ENCODE assay signal across 12 mouse cellular contexts in the genomic region with DNA sequence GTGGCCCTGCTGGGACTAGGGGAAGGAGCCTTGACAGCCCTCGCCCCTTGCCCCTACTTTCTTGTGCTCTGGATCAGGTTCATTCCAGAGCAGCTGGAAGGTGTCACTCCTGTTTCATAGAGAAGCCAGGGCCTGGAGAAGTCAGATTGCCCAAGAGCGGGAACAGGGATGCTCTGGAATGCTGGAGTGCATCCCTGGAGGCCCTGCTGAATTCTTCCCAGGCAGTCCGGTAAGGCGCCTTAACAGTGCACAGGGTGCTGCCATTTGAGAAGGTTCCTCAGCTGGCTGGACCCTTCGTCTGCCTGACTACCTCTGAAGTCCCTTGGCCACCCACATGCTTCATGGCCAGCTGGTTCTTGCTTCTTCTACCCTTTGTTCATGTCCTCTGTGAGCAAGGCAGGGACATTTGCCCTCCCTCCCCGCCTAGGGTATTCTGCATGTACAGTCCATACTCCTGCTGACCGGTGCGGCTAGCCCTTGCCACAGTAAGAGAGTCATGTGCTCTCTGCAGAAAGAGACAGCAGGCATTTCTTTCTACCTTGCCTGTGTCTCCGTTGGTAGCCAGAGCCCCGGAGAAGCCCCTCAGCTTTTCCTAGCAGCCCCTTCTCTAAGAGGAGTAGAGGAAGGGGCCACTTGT.
DNase-seq lines count a peak whose midpoint lies in the region; ATAC-seq and TF ChIP-seq lines count a peak whose summit lies in the region.
"Had no signal": no experiment of that assay in that cellular context is flagged by ENCODE, and none has a peak within 500 bp of the region (broad histone marks: within the 10 kb centered on the region; RNA-seq: fewer than 3 reads in every experiment).

No protein-coding gene starts in this region.

- no peak for DNase-seq in hindbrain, embryonic 11.5 days (ENCODE audit: low spot score)
- DNase-seq in embryonic facial prominence, embryonic 11.5 days (ENCODE audit: low spot score), result no peak
- no peak for DNase-seq in hindbrain, postnatal 0 days (ENCODE audit: low spot score)
- no peak for DNase-seq in gastrocnemius, postnatal 10 days
- no peak for DNase-seq in embryo, embryonic 9.5 days (ENCODE audit: extremely low spot score)
- DNase-seq: lung, postnatal 14 days; right cerebral cortex, postnatal 14 days had no signal

- H3K4me1 ChIP-seq in hindbrain, embryonic 13.5 days (replicated peaks), result peaks cover 34% of the 10 kb centered on the region
- 0 out of 2 replicates have a peak, but pooled peaks cover 3% of the 10 kb centered on the region for H3K4me1 ChIP-seq in hindbrain, embryonic 11.5 days (replicated peaks; ENCODE audit: control insufficient read depth, insufficient read depth, low read length)
- H3K4me1 ChIP-seq in embryonic facial prominence, embryonic 11.5 days (ENCODE audit: control insufficient read depth, insufficient read depth, low read length), result peaks cover 3% of the 10 kb centered on the region; the same call in 1 of the 2 replicates
- peaks cover 5% of the 10 kb centered on the region; the same call in 1 of the 2 replicates for H3K4me1 ChIP-seq in hindbrain, postnatal 0 days (ENCODE audit: insufficient read depth, low read length)
- H3K4me1 ChIP-seq in neural tube, embryonic 13.5 days (replicated peaks), result peaks cover 27% of the 10 kb centered on the region

- no peak overlapping the region for H3K9ac ChIP-seq in hindbrain, embryonic 13.5 days
- H3K9ac ChIP-seq in hindbrain, embryonic 11.5 days (ENCODE audit: low read depth, low read length), result no peak overlapping the region
- peak overlapping the region; percentile 14; the same call in 1 of the 2 replicates for H3K9ac ChIP-seq in embryonic facial prominence, embryonic 11.5 days (replicated peaks; ENCODE audit: low read length)
- H3K9ac ChIP-seq in hindbrain, postnatal 0 days (replicated peaks; ENCODE audit: low read length), result no peak overlapping the region
- no peak overlapping the region for H3K9ac ChIP-seq in neural tube, embryonic 13.5 days

- no peaks in the 10 kb centered on the region for H3K36me3 ChIP-seq in hindbrain, embryonic 13.5 days
- H3K36me3 ChIP-seq in hindbrain, embryonic 11.5 days (ENCODE audit: control insufficient read depth, insufficient read depth, low read length), result no peaks in the 10 kb centered on the region
- H3K36me3 ChIP-seq in embryonic facial prominence, embryonic 11.5 days (replicated peaks; ENCODE audit: control insufficient read depth, insufficient read depth, low read depth, low read length), result no peaks in the 10 kb centered on the region
- H3K36me3 ChIP-seq in hindbrain, postnatal 0 days (ENCODE audit: insufficient read depth, low read length), result no peaks in the 10 kb centered on the region
- no peaks in the 10 kb centered on the region for H3K36me3 ChIP-seq in neural tube, embryonic 13.5 days

- WGBS in hindbrain, embryonic 13.5 days, result 49% methylated on average over 10 of the region's 10 CpGs
- WGBS in hindbrain, embryonic 11.5 days, result 39% methylated on average over 10 of the region's 10 CpGs
- 40% methylated on average over 10 of the region's 10 CpGs for WGBS in embryonic facial prominence, embryonic 11.5 days
- 46% methylated on average over 10 of the region's 10 CpGs for WGBS in hindbrain, postnatal 0 days
- WGBS in neural tube, embryonic 13.5 days, result 56% methylated on average over 10 of the region's 10 CpGs

- peaks cover 29% of the 10 kb centered on the region for H3K27me3 ChIP-seq in hindbrain, embryonic 13.5 days
- H3K27me3 ChIP-seq in hindbrain, embryonic 11.5 days (ENCODE audit: control insufficient read depth, insufficient read depth, low read length), result no peaks in the 10 kb centered on the region
- no peaks in the 10 kb centered on the region; the same call in 1 of the 2 replicates for H3K27me3 ChIP-seq in embryonic facial prominence, embryonic 11.5 days (ENCODE audit: control insufficient read depth, insufficient read depth, low read length)
- H3K27me3 ChIP-seq in hindbrain, postnatal 0 days (ENCODE audit: insufficient read depth, low read length), result no peaks in the 10 kb centered on the region
- H3K27me3 ChIP-seq in neural tube, embryonic 13.5 days, result peaks cover 18% of the 10 kb centered on the region; the same call in 1 of the 2 replicates
- H3K27me3 ChIP-seq: CH12.LX had no signal

- H3K4me3 ChIP-seq in hindbrain, embryonic 13.5 days, result no peak overlapping the region
- H3K4me3 ChIP-seq in hindbrain, embryonic 11.5 days (ENCODE audit: low read depth, low read length), result no peak overlapping the region
- no peak overlapping the region for H3K4me3 ChIP-seq in embryonic facial prominence, embryonic 11.5 days (ENCODE audit: low read depth, low read length)
- H3K4me3 ChIP-seq in hindbrain, postnatal 0 days (ENCODE audit: low read length), result no peak overlapping the region
- H3K4me3 ChIP-seq in neural tube, embryonic 13.5 days, result no peak overlapping the region

- no peaks in the 10 kb centered on the region for H3K9me3 ChIP-seq in hindbrain, embryonic 13.5 days
- no peaks in the 10 kb centered on the region for H3K9me3 ChIP-seq in hindbrain, embryonic 11.5 days (ENCODE audit: control insufficient read depth, low read length)
- H3K9me3 ChIP-seq in embryonic facial prominence, embryonic 11.5 days (replicated peaks; ENCODE audit: control insufficient read depth, low read length), result no peaks in the 10 kb centered on the region
- H3K9me3 ChIP-seq in hindbrain, postnatal 0 days (ENCODE audit: low read length), result no peaks in the 10 kb centered on the region
- H3K9me3 ChIP-seq in neural tube, embryonic 13.5 days, result no peaks in the 10 kb centered on the region

- H3K4me2 ChIP-seq in hindbrain, embryonic 13.5 days, result 0 out of 2 replicates have a peak overlapping the region, but pooled peaks have one; percentile 15
- H3K4me2 ChIP-seq in hindbrain, embryonic 11.5 days (replicated peaks; ENCODE audit: low read depth, low read length), result no peak overlapping the region
- peak overlapping the region; percentile 19 for H3K4me2 ChIP-seq in embryonic facial prominence, embryonic 11.5 days (ENCODE audit: low read depth, low read length)
- H3K4me2 ChIP-seq in hindbrain, postnatal 0 days (ENCODE audit: low read depth, low read length), result no peak overlapping the region
- no peak overlapping the region for H3K4me2 ChIP-seq in neural tube, embryonic 13.5 days

- no peak overlapping the region for H3K27ac ChIP-seq in hindbrain, embryonic 13.5 days
- H3K27ac ChIP-seq in hindbrain, embryonic 11.5 days (ENCODE audit: low read depth, low read length), result no peak overlapping the region
- no peak overlapping the region for H3K27ac ChIP-seq in embryonic facial prominence, embryonic 11.5 days (replicated peaks; ENCODE audit: low read depth, low read length)
- H3K27ac ChIP-seq in hindbrain, postnatal 0 days, result peak overlapping the region; percentile 51; the same call in 1 of the 2 replicates
- no peak overlapping the region for H3K27ac ChIP-seq in neural tube, embryonic 13.5 days (replicated peaks)

- no peak for TF ChIP-seq CTCF in hindbrain, postnatal 0 days (IDR thresholded peaks at IDR 0.05; ENCODE audit: low read depth)

- ATAC-seq in hindbrain, embryonic 13.5 days (ENCODE audit: low FRiP score), result peak; percentile 40; the same call in 1 of the 2 replicates
- no peak for ATAC-seq in hindbrain, embryonic 11.5 days (ENCODE audit: low FRiP score)
- no peak for ATAC-seq in embryonic facial prominence, embryonic 11.5 days (replicated peaks; ENCODE audit: insufficient number of reproducible peaks, low FRiP score, low TSS enrichment, low read depth)
- ATAC-seq in hindbrain, postnatal 0 days, result peak; percentile 21; the same call in 1 of the 2 replicates
- ATAC-seq in neural tube, embryonic 13.5 days (ENCODE audit: low read depth), result peak; percentile 37; the same call in 1 of the 2 replicates
- no peak for ATAC-seq in cerebellum, adult (ENCODE audit: insufficient number of reproducible peaks, low FRiP score, low TSS enrichment)
- ATAC-seq: activated CD4-positive, CD25-positive, alpha-beta regulatory T cell, adult 4 months had no signal

Comparison
In these comparisons a context has a peak if more than half of its experiments do, and no peak if none do; other contexts are left out.
1. ATAC-seq: peak in hindbrain, embryonic 13.5 days (single experiment), hindbrain, postnatal 0 days (single experiment) and neural tube, embryonic 13.5 days (single experiment); none in hindbrain, embryonic 11.5 days (single experiment), embryonic facial prominence, embryonic 11.5 days (single experiment) and cerebellum, adult (single experiment).
2. H3K4me2 ChIP-seq: peak in hindbrain, embryonic 13.5 days (single experiment) and embryonic facial prominence, embryonic 11.5 days (single experiment); none in hindbrain, embryonic 11.5 days (single experiment), hindbrain, postnatal 0 days (single experiment) and neural tube, embryonic 13.5 days (single experiment).